Mouse (Mus musculus): ENCODE data around the gene Kmt5c. TPM values are rescaled to one million over a fixed set of nuclear protein-coding genes. Genes with fewer than 3 reads are reported as not detected.
"Not testable (repeated sequence)": the region's sequence is repeated elsewhere in the genome, so short reads cannot be mapped to it uniquely, and the experiment has no call there.

Gene Kmt5c
- polyA plus RNA-seq, 1 experiment = 144 TPM

DNA sequence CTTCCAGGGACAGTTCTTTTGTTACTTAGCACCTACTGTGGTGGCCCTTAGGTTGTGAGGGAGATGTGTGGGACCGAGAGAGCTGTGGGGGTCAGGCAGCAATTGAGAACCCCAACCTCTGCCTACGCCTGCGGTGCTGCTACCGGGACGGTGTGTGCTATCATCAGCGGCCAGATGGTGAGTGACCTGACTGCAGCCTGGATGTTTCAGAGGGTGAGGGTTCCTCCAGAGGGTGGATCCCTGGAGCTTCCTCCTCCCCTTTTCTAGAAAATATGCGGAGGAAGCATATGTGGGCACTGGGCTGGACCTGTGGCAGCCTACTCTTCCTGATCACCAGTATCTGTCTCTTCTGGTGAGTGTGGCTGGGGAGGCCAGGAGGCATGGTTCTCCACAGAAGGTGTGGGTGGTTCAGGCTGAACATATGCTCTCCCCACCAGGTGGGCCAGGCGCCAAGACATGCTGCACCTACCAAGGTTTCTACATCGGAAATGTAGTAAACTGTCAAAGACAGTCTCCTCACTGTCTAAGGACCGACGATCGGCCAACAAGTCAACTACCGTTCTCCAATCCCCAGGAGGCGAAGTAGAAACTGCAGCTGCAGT is 43.9 kb downstream of the Kmt5c start:
- Histone ChIP-seq H3K4me1 (ENCODE audit: control insufficient read depth, insufficient read depth, low read length) (peaks cover 2% of the 10 kb centered on the region; the same call in 1 of the 2 replicates), H3K4me3 (replicated peaks; ENCODE audit: control insufficient read depth, low read depth, low read length) (no peak overlapping the region), H3K27ac (ENCODE audit: control insufficient read depth, insufficient read depth, low read depth, low read length, poor library complexity) (no peak overlapping the region)
- TF ChIP-seq CTCF (IDR thresholded peaks at IDR 0.05; ENCODE audit: control insufficient read depth, insufficient read depth, low read length) (no peak), POLR2A (IDR thresholded peaks at IDR 0.05; ENCODE audit: borderline replicate concordance, control insufficient read depth, low read depth, low read length) (no peak)
- 66% methylated on average over 14 of the region's 14 CpGs for WGBS

GRCm38 (mm10) chr7:4788499-4789435 is 48.9 kb downstream of the Kmt5c start:
- peaks cover 2% of the 10 kb centered on the region; the same call in 1 of the 2 replicates for H3K4me1 ChIP-seq (ENCODE audit: control insufficient read depth, insufficient read depth, low read length)
- TF ChIP-seq POLR2A (IDR thresholded peaks at IDR 0.05; ENCODE audit: borderline replicate concordance, control insufficient read depth, low read depth, low read length) (peak; percentile 18; the same call in 1 of the 2 replicates), CTCF (IDR thresholded peaks at IDR 0.05; ENCODE audit: control insufficient read depth, insufficient read depth, low read length) (no peak)
- WGBS = 1% methylated on average over 63 of the region's 64 CpGs
- peak overlapping the region; percentile 71 for H3K4me3 ChIP-seq (replicated peaks; ENCODE audit: control insufficient read depth, low read depth, low read length)
- peak overlapping the region; percentile 40 for H3K27ac ChIP-seq (ENCODE audit: control insufficient read depth, insufficient read depth, low read depth, low read length, poor library complexity)

DNA sequence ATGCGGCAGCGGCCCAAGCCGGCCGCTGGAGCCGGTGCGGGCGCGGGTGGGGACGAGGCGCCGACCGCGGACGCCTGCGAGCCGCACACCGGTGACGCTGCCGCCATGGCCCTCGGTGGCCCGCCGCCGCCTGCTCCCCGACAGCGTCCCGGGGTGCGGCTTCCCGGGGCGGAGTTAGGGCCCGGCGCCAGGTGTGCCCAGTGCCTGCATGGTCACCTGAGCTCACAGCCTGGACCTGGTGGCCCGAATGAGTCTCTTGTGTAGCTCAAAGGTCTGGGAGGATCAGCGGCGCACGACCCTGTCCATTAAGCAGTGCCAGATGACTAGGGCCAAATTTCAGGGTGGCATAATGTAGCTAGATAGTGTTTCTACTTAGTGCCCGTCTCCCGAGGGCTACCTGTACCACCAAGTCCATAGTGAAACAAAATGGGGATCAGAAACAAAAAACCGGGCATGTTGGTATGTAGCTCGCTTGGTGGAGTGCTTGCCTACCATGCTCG is 49.6 kb downstream of the Kmt5c start, which contains the start of gene Tmem238:
Tmem238 (minus strand) TSS at position 221 of the 500 bp plus-strand sequence.
- TF ChIP-seq CTCF (IDR thresholded peaks at IDR 0.05; ENCODE audit: control insufficient read depth, insufficient read depth, low read length) (no peak), POLR2A (IDR thresholded peaks at IDR 0.05; ENCODE audit: borderline replicate concordance, control insufficient read depth, low read depth, low read length) (0 out of 2 replicates have a peak, but pooled peaks have one; percentile 1)
- Histone ChIP-seq H3K4me1 (ENCODE audit: control insufficient read depth, insufficient read depth, low read length) (peaks cover 2% of the 10 kb centered on the region; the same call in 1 of the 2 replicates), H3K4me3 (replicated peaks; ENCODE audit: control insufficient read depth, low read depth, low read length) (peak within 1 kb of the TSS; percentile 71), H3K27ac (ENCODE audit: control insufficient read depth, insufficient read depth, low read depth, low read length, poor library complexity) (peak within 1 kb of the TSS; percentile 40)
- 8% methylated on average over 40 of the region's 40 CpGs for WGBS

GRCm38 (mm10) chr7:4792278-4793212 is 52.6 kb downstream of the Kmt5c start, which contains the start of gene Rpl28:
Gene Rpl28 (plus strand): TSS chr7:4792874.
- TF ChIP-seq POLR2A (IDR thresholded peaks at IDR 0.05; ENCODE audit: borderline replicate concordance, control insufficient read depth, low read depth, low read length) = peak; percentile 95
- 0 out of 2 replicates have a peak, but pooled peaks have one; percentile 16 for TF ChIP-seq CTCF (IDR thresholded peaks at IDR 0.05; ENCODE audit: control insufficient read depth, insufficient read depth, low read length)
- 1% methylated on average over 54 of the region's 54 CpGs for WGBS
- peaks cover 2% of the 10 kb centered on the region; the same call in 1 of the 2 replicates for H3K4me1 ChIP-seq (ENCODE audit: control insufficient read depth, insufficient read depth, low read length)

GRCm38 (mm10) chr7:4793248-4793647 is 53.3 kb downstream of the Kmt5c start:
- under 1% methylated on average over 31 of the region's 31 CpGs for WGBS
- H3K4me1 ChIP-seq (ENCODE audit: control insufficient read depth, insufficient read depth, low read length) = not testable (repeated sequence)
- H3K27ac ChIP-seq (ENCODE audit: control insufficient read depth, insufficient read depth, low read depth, low read length, poor library complexity) = peak overlapping the region; percentile 85
- H3K4me3 ChIP-seq (replicated peaks; ENCODE audit: control insufficient read depth, low read depth, low read length) = peak overlapping the region; percentile 100

More at GRCm38 (mm10) chr7:4792278-4793212, 52.6 kb downstream of the Kmt5c start, which contains the start of gene Rpl28:
- H3K27ac ChIP-seq (ENCODE audit: control insufficient read depth, insufficient read depth, low read depth, low read length, poor library complexity) = peak within 1 kb of the TSS; percentile 90
- peak within 1 kb of the TSS; percentile 100 for H3K4me3 ChIP-seq (replicated peaks; ENCODE audit: control insufficient read depth, low read depth, low read length)

DNA sequence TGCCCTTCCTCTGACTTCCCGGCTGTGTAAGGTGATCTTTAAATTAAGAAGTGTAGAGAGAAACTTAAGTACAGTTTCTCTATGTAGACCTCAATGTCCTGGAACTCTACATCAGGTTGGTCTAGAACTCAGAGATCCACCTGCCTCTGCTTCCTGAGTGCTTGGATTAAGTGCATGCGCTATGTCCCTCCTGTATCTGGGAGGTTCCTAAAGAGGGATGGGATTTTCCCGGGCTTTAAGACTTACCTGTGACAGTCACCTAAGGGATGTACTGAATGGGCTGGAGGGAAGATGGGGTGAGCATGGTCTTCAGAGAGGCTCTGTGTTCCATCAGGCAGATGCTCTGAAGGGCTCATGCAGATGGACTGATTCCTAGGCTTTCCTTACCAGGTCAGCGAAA is 53.8 kb downstream of the Kmt5c start:
- no peak overlapping the region for H3K27ac ChIP-seq (ENCODE audit: control insufficient read depth, insufficient read depth, low read depth, low read length, poor library complexity)
- H3K4me3 ChIP-seq (replicated peaks; ENCODE audit: control insufficient read depth, low read depth, low read length) = peak overlapping the region; percentile 100
- TF ChIP-seq CTCF (IDR thresholded peaks at IDR 0.05; ENCODE audit: control insufficient read depth, insufficient read depth, low read length) = no peak
- TF ChIP-seq POLR2A (IDR thresholded peaks at IDR 0.05; ENCODE audit: borderline replicate concordance, control insufficient read depth, low read depth, low read length) = no peak
- 33% methylated on average over 4 of the region's 4 CpGs for WGBS
- no peaks in the 10 kb centered on the region; the same call in 1 of the 2 replicates for H3K4me1 ChIP-seq (ENCODE audit: control insufficient read depth, insufficient read depth, low read length)

DNA sequence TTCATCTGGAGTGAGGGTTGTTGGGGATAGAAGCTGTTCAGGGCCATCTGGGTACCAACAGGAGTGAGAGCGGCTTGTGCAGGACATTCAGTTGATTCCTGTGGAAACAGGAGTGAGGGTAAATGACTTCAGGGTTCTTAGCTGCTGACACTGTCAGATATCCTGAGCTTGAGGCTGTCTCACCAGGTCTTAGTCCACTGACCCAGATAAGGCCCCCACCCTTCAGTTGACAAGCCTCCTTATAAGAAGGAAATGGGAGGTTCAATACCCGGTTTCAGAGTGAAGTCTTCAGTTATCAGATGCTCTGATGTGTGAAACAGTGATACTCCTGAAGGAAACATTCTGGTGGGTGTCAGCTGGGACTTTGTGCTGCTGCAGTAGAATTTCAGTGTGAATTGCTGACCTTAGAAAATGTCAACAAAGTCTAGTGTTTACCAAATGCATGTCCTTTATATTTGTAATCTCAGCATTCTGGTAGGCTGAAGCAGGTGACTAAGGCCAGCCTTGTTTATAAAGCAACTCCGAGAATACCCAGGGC is 54.8 kb downstream of the Kmt5c start:
- TF ChIP-seq CTCF (IDR thresholded peaks at IDR 0.05; ENCODE audit: control insufficient read depth, insufficient read depth, low read length) = no peak
- no peak for TF ChIP-seq POLR2A (IDR thresholded peaks at IDR 0.05; ENCODE audit: borderline replicate concordance, control insufficient read depth, low read depth, low read length)
- Histone ChIP-seq H3K4me3 (replicated peaks; ENCODE audit: control insufficient read depth, low read depth, low read length) (no peak overlapping the region), H3K4me1 (ENCODE audit: control insufficient read depth, insufficient read depth, low read length) (no peaks in the 10 kb centered on the region; the same call in 1 of the 2 replicates), H3K27ac (ENCODE audit: control insufficient read depth, insufficient read depth, low read depth, low read length, poor library complexity) (no peak overlapping the region)
- 67% methylated on average over 3 of the region's 3 CpGs for WGBS
